Mouse (Mus musculus): ENCODE results near the gene Clstn3. TPM values are rescaled to one million over a fixed set of nuclear protein-coding genes. Genes with fewer than 3 reads are reported as not detected.

Gene Clstn3
- polyA plus RNA-seq, 1 experiment from 2014 or later, result 29.2 TPM

Other genes with a start within 250 kb of the Clstn3 start
- gene Vmn2r27, start 232.9 kb downstream of the Clstn3 start, polyA plus RNA-seq (2015; fragmentation: Nextera tagmentation; extraction: Ambion mirVana), result not detected in 2 replicates
- 0.05 TPM in 1 of 2 replicates, not detected in the other for gene Cd163, start 160.1 kb downstream of the Clstn3 start, polyA plus RNA-seq (2015; fragmentation: Nextera tagmentation; extraction: Ambion mirVana)
- gene Pex5, start 49.7 kb downstream of the Clstn3 start, polyA plus RNA-seq (2015; fragmentation: Nextera tagmentation; extraction: Ambion mirVana), result 67.2 and 69.6 TPM in 2 replicates
- 0.08 and 0.09 TPM in 2 replicates for gene C1rl, start 28.3 kb upstream of the Clstn3 start, polyA plus RNA-seq (2015; fragmentation: Nextera tagmentation; extraction: Ambion mirVana)
- 0.09 and 0.12 TPM in 2 replicates for gene C1ra, start 47.6 kb upstream of the Clstn3 start, polyA plus RNA-seq (2015; fragmentation: Nextera tagmentation; extraction: Ambion mirVana)
- gene C1s1, start 77.6 kb upstream of the Clstn3 start, polyA plus RNA-seq (2015; fragmentation: Nextera tagmentation; extraction: Ambion mirVana), result 0.14 and 0.40 TPM in 2 replicates
- not detected in 2 replicates for gene C1rb, start 105.5 kb upstream of the Clstn3 start, polyA plus RNA-seq (2015; fragmentation: Nextera tagmentation; extraction: Ambion mirVana)
- 0.13 TPM in 1 of 2 replicates, not detected in the other for gene C1s2, start 171.3 kb upstream of the Clstn3 start, polyA plus RNA-seq (2015; fragmentation: Nextera tagmentation; extraction: Ambion mirVana)
- 34.8 and 36.6 TPM in 2 replicates for gene Lpcat3, start 198.2 kb upstream of the Clstn3 start, polyA plus RNA-seq (2015; fragmentation: Nextera tagmentation; extraction: Ambion mirVana)
- gene Emg1, start 247.4 kb upstream of the Clstn3 start, polyA plus RNA-seq (2015; fragmentation: Nextera tagmentation; extraction: Ambion mirVana), result 194 and 209 TPM in 2 replicates
- gene Phb2, start 247.5 kb upstream of the Clstn3 start, polyA plus RNA-seq (2015; fragmentation: Nextera tagmentation; extraction: Ambion mirVana), result 289 and 292 TPM in 2 replicates

Data from forebrain, embryonic 13.5 days (tissue).